Mouse (Mus musculus) forebrain, postnatal 0 days (tissue): ENCODE data around the gene Zc2hc1b. TPM values are rescaled to one million over a fixed set of nuclear protein-coding genes. Genes with fewer than 3 reads are reported as not detected.

Experiments
- ATAC-seq: fragments of 200-750 bp; cut with Nextera tagmentation; 2 replicates; pipeline ENCODE4 v1.8.0; 2017; ENCODE audit warnings: mild to moderate bottlenecking, moderate library complexity
- DNase-seq: peaks from one replicate; pipeline ENCODE4 v3.0.0-alpha.2; 2015
- H3K27ac ChIP-seq: fragments of 300-500 bp; sonication (generic); 2 replicates; pipeline ENCODE4 v1.5.1; 2014; ENCODE audit warnings: low read depth, mild to moderate bottlenecking, antibody characterized with exemption, low read length, moderate library complexity, mixed read lengths
- H3K27me3 ChIP-seq: fragments of 300-500 bp; sonication (generic); 2 replicates; pipeline ENCODE4 v1.6.1; 2014; ENCODE audit warnings: mild to moderate bottlenecking, low read length, mixed read lengths; ENCODE audit not compliant: insufficient read depth
- H3K36me3 ChIP-seq: fragments of 300-500 bp; sonication (generic); 2 replicates; pipeline ENCODE4 v1.6.1; 2014; ENCODE audit warnings: mild to moderate bottlenecking, moderate library complexity; ENCODE audit not compliant: insufficient read depth
- H3K4me1 ChIP-seq: fragments of 300-500 bp; sonication (generic); 2 replicates; pipeline ENCODE4 v1.6.1; 2014; ENCODE audit warnings: antibody characterized with exemption; ENCODE audit not compliant: insufficient read depth
- H3K4me2 ChIP-seq: fragments of 300-500 bp; sonication (generic); 2 replicates; pipeline ENCODE4 v1.6.1; 2014; ENCODE audit warnings: low read depth, mild to moderate bottlenecking, moderate library complexity
- H3K4me3 ChIP-seq: fragments of 300-500 bp; sonication (generic); 2 replicates; pipeline ENCODE4 v1.5.1; 2014; ENCODE audit warnings: low read depth, low read length, mixed read lengths
- H3K9ac ChIP-seq: fragments of 300-500 bp; sonication (generic); 2 replicates; pipeline ENCODE4 v1.6.1; 2014; ENCODE audit warnings: mild to moderate bottlenecking
- H3K9me3 ChIP-seq: fragments of 300-500 bp; sonication (generic); 2 replicates; pipeline ENCODE4 v1.6.1; 2016; ENCODE audit warnings: low read length
- CTCF ChIP-seq: sonication (generic); IDR thresholded peaks from 2 replicates; pipeline ENCODE4 v1.5.1; 2016; ENCODE audit warnings: antibody characterized with exemption, control low read depth, low read depth
- WGBS: fragments of 180-500 bp; shearing (Covaris S2); extraction: QIAGEN DNeasy Blood & Tissue Kit; methylation state at CpG from one replicate; pipeline ENCODE4 v1.1.7; 2014; 5-methylcytosine and 5-hydroxymethylcytosine counted together
- polyA plus RNA-seq: library from polyadenylated mRNA; unstranded; fragments of >200 nt; fragmentation: Nextera tagmentation; extraction: Ambion mirVana; gene quantifications from 2 replicates; pipeline ENCODE4 v1.2.1, GENCODE M21; 2015
- total RNA-seq: library from RNA; depleted of rRNA; stranded (reverse); fragments of >200 nt; gene quantifications from 2 replicates; pipeline ENCODE4 v1.2.3, GENCODE M21; 2014

The Zc2hc1b gene
- total and polyA plus RNA-seq, 2 experiments from 2014 or later, result not detected

GRCm38 (mm10) chr10:13151353-13151752 is 26.5 kb downstream of the Zc2hc1b start:
- TF ChIP-seq CTCF, result no peak
- ATAC-seq (peak; percentile 72), DNase-seq (peak; percentile 16)
- Histone ChIP-seq H3K4me1 (no peaks in the 10 kb centered on the region), H3K9me3 (no peaks in the 10 kb centered on the region), H3K27ac (no peak overlapping the region), H3K27me3 (no peaks in the 10 kb centered on the region), H3K9ac (no peak overlapping the region), H3K4me2 (no peak overlapping the region), H3K4me3 (no peak overlapping the region), H3K36me3 (no peaks in the 10 kb centered on the region)
- 46% methylated on average over 5 of the region's 5 CpGs for WGBS

GRCm38 (mm10) chr10:13150435-13150834 is 27.4 kb downstream of the Zc2hc1b start:
- ATAC-seq (no peak; the same call in 1 of the 2 replicates), DNase-seq (no peak)
- Histone ChIP-seq H3K4me1 (no peaks in the 10 kb centered on the region), H3K36me3 (no peaks in the 10 kb centered on the region), H3K4me2 (no peak overlapping the region), H3K9me3 (no peaks in the 10 kb centered on the region), H3K27ac (no peak overlapping the region), H3K4me3 (no peak overlapping the region), H3K9ac (no peak overlapping the region), H3K27me3 (no peaks in the 10 kb centered on the region)
- no peak for TF ChIP-seq CTCF
- WGBS, result 67% methylated on average over 3 of the region's 3 CpGs

- 77% methylated on average over 2 of the region's 2 CpGs for WGBS
Measured at GRCm38 (mm10) chr10:13140434-13140833, 37.4 kb downstream of the Zc2hc1b start.

GRCm38 (mm10) chr10:13137906-13138305 is 39.9 kb downstream of the Zc2hc1b start:
- Histone ChIP-seq H3K4me3 (no peak overlapping the region), H3K4me2 (no peak overlapping the region), H3K27me3 (no peaks in the 10 kb centered on the region), H3K27ac (no peak overlapping the region), H3K36me3 (no peaks in the 10 kb centered on the region), H3K4me1 (no peaks in the 10 kb centered on the region), H3K9me3 (no peaks in the 10 kb centered on the region), H3K9ac (no peak overlapping the region)
- no peak for TF ChIP-seq CTCF
- DNase-seq, result no peak
- 85% methylated on average over 6 of the region's 6 CpGs for WGBS
- ATAC-seq, result no peak

More at GRCm38 (mm10) chr10:13140434-13140833, 37.4 kb downstream of the Zc2hc1b start:
- Histone ChIP-seq H3K4me3 (no peak overlapping the region), H3K9ac (no peak overlapping the region), H3K27me3 (no peaks in the 10 kb centered on the region), H3K36me3 (no peaks in the 10 kb centered on the region), H3K4me1 (no peaks in the 10 kb centered on the region), H3K4me2 (no peak overlapping the region), H3K27ac (no peak overlapping the region), H3K9me3 (no peaks in the 10 kb centered on the region)
- DNase-seq (no peak), ATAC-seq (no peak)
- no peak for TF ChIP-seq CTCF

- ATAC-seq, result no peak
- TF ChIP-seq CTCF, result no peak
Measured at GRCm38 (mm10) chr10:13135751-13136150, 42.1 kb downstream of the Zc2hc1b start.

GRCm38 (mm10) chr10:13135276-13135675 is 42.5 kb downstream of the Zc2hc1b start:
- 94% methylated on average over 7 of the region's 7 CpGs for WGBS
- H3K4me1 ChIP-seq, result no peaks in the 10 kb centered on the region
- H3K27me3 ChIP-seq, result no peaks in the 10 kb centered on the region
- H3K36me3 ChIP-seq, result no peaks in the 10 kb centered on the region
- ATAC-seq (no peak), DNase-seq (no peak)
- no peaks in the 10 kb centered on the region for H3K9me3 ChIP-seq
- H3K27ac ChIP-seq, result no peak overlapping the region
- H3K4me2 ChIP-seq, result no peak overlapping the region
- TF ChIP-seq CTCF, result no peak
- no peak overlapping the region for H3K4me3 ChIP-seq
- no peak overlapping the region for H3K9ac ChIP-seq

More at GRCm38 (mm10) chr10:13135751-13136150, 42.1 kb downstream of the Zc2hc1b start:
- 93% methylated on average over 7 of the region's 7 CpGs for WGBS
- H3K27me3 ChIP-seq, result no peaks in the 10 kb centered on the region
- H3K9ac ChIP-seq, result no peak overlapping the region
- H3K36me3 ChIP-seq, result no peaks in the 10 kb centered on the region
- H3K4me1 ChIP-seq, result no peaks in the 10 kb centered on the region
- no peak for DNase-seq
- H3K4me2 ChIP-seq, result no peak overlapping the region
- no peak overlapping the region for H3K4me3 ChIP-seq
- no peak overlapping the region for H3K27ac ChIP-seq
- no peaks in the 10 kb centered on the region for H3K9me3 ChIP-seq

GRCm38 (mm10) chr10:13133850-13134249 is 44.0 kb downstream of the Zc2hc1b start:
- Histone ChIP-seq H3K4me3 (no peak overlapping the region), H3K36me3 (no peaks in the 10 kb centered on the region), H3K27ac (no peak overlapping the region), H3K27me3 (no peaks in the 10 kb centered on the region), H3K9ac (no peak overlapping the region), H3K4me1 (no peaks in the 10 kb centered on the region), H3K4me2 (no peak overlapping the region), H3K9me3 (no peaks in the 10 kb centered on the region)
- DNase-seq (no peak), ATAC-seq (no peak)
- TF ChIP-seq CTCF, result no peak
- WGBS, result 84% methylated on average over 4 of the region's 4 CpGs
